Mouse (Mus musculus): ENCODE measurements at regions not wholly inside any gene's neighbourhood (a gene's known extent, or its start where the extent isn't known, plus 50 kb on each side); places are given as distances from the start of the nearest gene placed in this dataset.

DNA sequence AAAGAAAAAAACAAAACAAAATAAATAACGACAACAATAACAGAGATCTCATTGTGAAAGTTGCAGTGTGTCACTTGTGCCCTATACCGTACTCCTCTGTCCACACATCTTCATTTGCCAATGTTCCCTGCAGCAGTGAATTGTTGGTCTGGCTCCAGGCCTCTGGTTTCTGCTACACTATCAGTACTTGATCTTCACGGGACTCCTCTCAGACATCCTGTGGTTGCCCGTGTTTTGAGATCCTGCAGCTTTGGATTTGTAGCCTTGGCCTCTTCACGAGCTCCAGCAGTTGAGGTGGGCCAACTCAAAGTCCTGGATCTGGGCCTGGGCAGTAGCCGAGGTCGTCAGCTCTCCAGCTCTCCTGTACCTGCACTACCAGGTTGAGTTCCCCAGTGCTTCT, 72.4 kb upstream of the Thpo start:
- no peak overlapping the region for H3K4me3 ChIP-seq (ENCODE audit: low read depth, low read length)
- no peak overlapping the region for H3K9ac ChIP-seq
- H3K9me3 ChIP-seq (ENCODE audit: low read length) = no peaks in the 10 kb centered on the region
- no peak overlapping the region for H3K4me2 ChIP-seq (ENCODE audit: low read depth)
- ATAC-seq (no peak), DNase-seq (no peak)
- H3K36me3 ChIP-seq (ENCODE audit: insufficient read depth) = no peaks in the 10 kb centered on the region
- WGBS = 86% methylated on average over 7 of the region's 7 CpGs
- H3K27me3 ChIP-seq (ENCODE audit: insufficient read depth, low read length) = no peaks in the 10 kb centered on the region
- no peak for TF ChIP-seq CTCF (IDR thresholded peaks at IDR 0.05; ENCODE audit: low read depth)
- no peaks in the 10 kb centered on the region for H3K4me1 ChIP-seq (ENCODE audit: insufficient read depth)
- no peak overlapping the region for H3K27ac ChIP-seq (ENCODE audit: low read depth, low read length)

DNA sequence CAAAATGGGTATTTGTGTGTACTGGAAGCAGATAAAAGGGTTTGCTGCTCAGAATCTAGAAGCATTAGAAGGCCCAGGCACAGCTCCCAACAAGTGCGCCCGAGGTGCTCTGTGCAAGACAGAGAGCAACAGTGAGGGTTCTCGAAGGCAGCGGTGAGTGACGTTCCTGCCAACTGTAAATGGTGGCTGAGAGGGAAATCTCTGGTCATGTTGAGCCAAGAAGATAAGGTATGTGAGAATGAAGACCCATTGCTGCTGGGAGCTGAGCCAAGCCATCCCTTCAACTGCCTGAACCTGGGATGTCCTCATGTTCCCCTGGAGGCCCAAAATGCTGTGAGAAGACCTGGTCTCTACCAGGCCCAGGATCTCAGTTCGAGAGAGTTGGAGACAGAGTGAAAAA, 71.5 kb upstream of the Thpo start:
- DNase-seq = no peak
- no peak for TF ChIP-seq CTCF (IDR thresholded peaks at IDR 0.05; ENCODE audit: low read depth)
- no peaks in the 10 kb centered on the region for H3K27me3 ChIP-seq (ENCODE audit: insufficient read depth, low read length)
- no peaks in the 10 kb centered on the region for H3K9me3 ChIP-seq (ENCODE audit: low read length)
- H3K9ac ChIP-seq = no peak overlapping the region
- no peaks in the 10 kb centered on the region for H3K36me3 ChIP-seq (ENCODE audit: insufficient read depth)
- 73% methylated on average over 6 of the region's 6 CpGs for WGBS
- no peak for ATAC-seq
- no peak overlapping the region for H3K27ac ChIP-seq (ENCODE audit: low read depth, low read length)
- no peaks in the 10 kb centered on the region for H3K4me1 ChIP-seq (ENCODE audit: insufficient read depth)
- no peak overlapping the region for H3K4me2 ChIP-seq (ENCODE audit: low read depth)
- H3K4me3 ChIP-seq (ENCODE audit: low read depth, low read length) = no peak overlapping the region

- H3K36me3 ChIP-seq (ENCODE audit: insufficient read depth) = no peaks in the 10 kb centered on the region
- no peaks in the 10 kb centered on the region for H3K27me3 ChIP-seq (ENCODE audit: insufficient read depth, low read length)
- H3K4me1 ChIP-seq (ENCODE audit: insufficient read depth) = no peaks in the 10 kb centered on the region
- no peak overlapping the region for H3K27ac ChIP-seq (ENCODE audit: low read depth, low read length)
- ATAC-seq (peak; percentile 14), DNase-seq (peak; percentile 20)
- no peak for TF ChIP-seq CTCF (IDR thresholded peaks at IDR 0.05; ENCODE audit: low read depth)
- no peaks in the 10 kb centered on the region for H3K9me3 ChIP-seq (ENCODE audit: low read length)
- peak overlapping the region; percentile 36 for H3K4me3 ChIP-seq (ENCODE audit: low read depth, low read length)
- 0 out of 2 replicates have a peak overlapping the region, but pooled peaks have one; percentile 40 for H3K9ac ChIP-seq
- H3K4me2 ChIP-seq (ENCODE audit: low read depth) = peak overlapping the region; percentile 61
- 5% methylated on average over 6 of the region's 6 CpGs for WGBS
Measured at GRCm38 (mm10) chr16:20805086-20805485, 70.8 kb upstream of the Thpo start.

GRCm38 (mm10) chr16:20804601-20805017, 70.3 kb upstream of the Thpo start:
- peak overlapping the region; percentile 40; the same call in 1 of the 2 replicates for H3K9ac ChIP-seq
- peak overlapping the region; percentile 61 for H3K4me2 ChIP-seq (ENCODE audit: low read depth)
- H3K36me3 ChIP-seq (ENCODE audit: insufficient read depth) = no peaks in the 10 kb centered on the region
- H3K27me3 ChIP-seq (ENCODE audit: insufficient read depth, low read length) = no peaks in the 10 kb centered on the region
- ATAC-seq (peak; percentile 93), DNase-seq (peak; percentile 84)
- TF ChIP-seq CTCF (IDR thresholded peaks at IDR 0.05; ENCODE audit: low read depth) = peak; percentile 92
- H3K27ac ChIP-seq (ENCODE audit: low read depth, low read length) = peak overlapping the region; percentile 9; the same call in 1 of the 2 replicates
- WGBS = 2% methylated on average over 10 of the region's 10 CpGs
- H3K9me3 ChIP-seq (ENCODE audit: low read length) = no peaks in the 10 kb centered on the region
- peak overlapping the region; percentile 36 for H3K4me3 ChIP-seq (ENCODE audit: low read depth, low read length)
- no peaks in the 10 kb centered on the region for H3K4me1 ChIP-seq (ENCODE audit: insufficient read depth)

- Histone ChIP-seq H3K4me2 (ENCODE audit: low read depth) (no peak overlapping the region), H3K36me3 (ENCODE audit: insufficient read depth) (no peaks in the 10 kb centered on the region), H3K4me1 (ENCODE audit: insufficient read depth) (no peaks in the 10 kb centered on the region), H3K9ac (no peak overlapping the region), H3K27ac (ENCODE audit: low read depth, low read length) (no peak overlapping the region), H3K9me3 (ENCODE audit: low read length) (no peaks in the 10 kb centered on the region), H3K4me3 (ENCODE audit: low read depth, low read length) (no peak overlapping the region), H3K27me3 (ENCODE audit: insufficient read depth, low read length) (no peaks in the 10 kb centered on the region)
- no peak for DNase-seq
- no peak for TF ChIP-seq CTCF (IDR thresholded peaks at IDR 0.05; ENCODE audit: low read depth)
- no peak for ATAC-seq
- whole genome bisulfite sequencing = 81% methylated on average over 7 of the region's 7 CpGs
Measured at GRCm38 (mm10) chr16:20803278-20803930, 69.1 kb upstream of the Thpo start.

DNA sequence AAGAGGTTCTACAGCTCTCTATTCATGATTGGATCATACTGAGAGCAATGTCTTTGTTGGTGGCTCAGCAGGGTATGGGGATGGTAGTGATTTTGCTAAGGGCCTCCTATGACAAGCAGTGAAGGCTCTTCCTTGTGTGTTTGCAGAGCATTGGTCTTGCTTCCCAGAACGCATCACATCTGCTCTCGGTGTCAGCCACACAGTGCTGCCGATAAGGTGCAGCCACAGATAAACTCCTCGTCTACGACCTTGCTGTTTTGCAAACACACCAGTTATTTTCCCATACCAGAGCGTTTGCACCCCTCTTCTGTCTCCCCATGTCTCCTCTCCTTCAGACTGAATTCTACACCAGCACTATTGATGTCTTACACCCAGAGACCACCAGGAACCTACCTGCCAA, 68.4 kb upstream of the Thpo start:
- DNase-seq = no peak
- H3K4me1 ChIP-seq (ENCODE audit: insufficient read depth) = no peaks in the 10 kb centered on the region
- WGBS = 89% methylated on average over 6 of the region's 6 CpGs
- H3K4me2 ChIP-seq (ENCODE audit: low read depth) = no peak overlapping the region
- no peak for ATAC-seq
- no peaks in the 10 kb centered on the region for H3K9me3 ChIP-seq (ENCODE audit: low read length)
- no peak overlapping the region for H3K4me3 ChIP-seq (ENCODE audit: low read depth, low read length)
- no peaks in the 10 kb centered on the region for H3K27me3 ChIP-seq (ENCODE audit: insufficient read depth, low read length)
- H3K36me3 ChIP-seq (ENCODE audit: insufficient read depth) = no peaks in the 10 kb centered on the region
- no peak for TF ChIP-seq CTCF (IDR thresholded peaks at IDR 0.05; ENCODE audit: low read depth)
- H3K9ac ChIP-seq = no peak overlapping the region
- no peak overlapping the region for H3K27ac ChIP-seq (ENCODE audit: low read depth, low read length)

DNA sequence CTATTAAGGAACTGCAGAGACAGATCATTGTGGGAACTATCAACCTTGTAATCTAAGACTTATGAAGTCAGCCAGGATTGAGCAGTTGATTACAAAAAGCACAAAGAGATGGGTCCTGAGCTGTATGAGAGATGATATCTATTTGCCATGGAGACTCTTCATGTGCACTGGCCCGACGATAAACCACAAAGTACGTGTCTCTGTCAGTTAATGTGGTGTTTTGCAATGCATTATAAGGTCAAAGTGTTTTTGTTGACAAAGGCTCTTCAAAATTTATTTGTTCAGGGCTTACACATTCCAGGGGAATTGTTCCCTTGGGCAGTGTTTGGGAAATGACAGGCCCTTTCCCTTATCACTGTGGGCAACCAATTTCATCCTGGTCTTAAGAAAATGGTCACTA, 65.7 kb upstream of the Thpo start:
- Histone ChIP-seq H3K4me3 (ENCODE audit: low read depth, low read length) (no peak overlapping the region), H3K9me3 (ENCODE audit: low read length) (no peaks in the 10 kb centered on the region), H3K36me3 (ENCODE audit: insufficient read depth) (no peaks in the 10 kb centered on the region), H3K4me2 (ENCODE audit: low read depth) (no peak overlapping the region), H3K27me3 (ENCODE audit: insufficient read depth, low read length) (no peaks in the 10 kb centered on the region), H3K9ac (no peak overlapping the region), H3K4me1 (ENCODE audit: insufficient read depth) (no peaks in the 10 kb centered on the region), H3K27ac (ENCODE audit: low read depth, low read length) (no peak overlapping the region)
- ATAC-seq = no peak
- 89% methylated on average over 3 of the region's 3 CpGs for WGBS
- DNase-seq = no peak
- TF ChIP-seq CTCF (IDR thresholded peaks at IDR 0.05; ENCODE audit: low read depth) = no peak
